In genomic region chr1:135538441-135539265, GRCm38 (mm10) we compare ENCODE assay signal across 21 mouse cellular contexts.
DNase-seq lines count a peak whose midpoint lies in the region; ATAC-seq and TF ChIP-seq lines count a peak whose summit lies in the region.
"Had no signal": no experiment of that assay in that cellular context is flagged by ENCODE, and none has a peak within 500 bp of the region (broad histone marks: within the 10 kb centered on the region; RNA-seq: fewer than 3 reads in every experiment).

No protein-coding gene starts in this region.

- no peaks in the 10 kb centered on the region for H3K27me3 ChIP-seq in heart, postnatal 0 days (ENCODE audit: control insufficient read depth, insufficient read depth, low read length)
- H3K27me3 ChIP-seq: embryonic facial prominence, embryonic 12.5 days; hindbrain, embryonic 15.5 days; intestine, embryonic 15.5 days; midbrain, embryonic 15.5 days; stomach, embryonic 15.5 days had no signal

- TF ChIP-seq CTCF in gastrocnemius, adult 2 months (IDR thresholded peaks at IDR 0.05): no peak
- no peak for TF ChIP-seq CTCF in heart, postnatal 0 days (IDR thresholded peaks at IDR 0.05; ENCODE audit: low read depth)

- no peak for TF ChIP-seq EP300 in heart, postnatal 0 days (IDR thresholded peaks at IDR 0.05; ENCODE audit: low read depth)

- no peak for ATAC-seq in heart, postnatal 0 days (ENCODE audit: insufficient read depth, low read depth)
- no peak for ATAC-seq in activated CD4-positive, CD25-positive, alpha-beta regulatory T cell, adult 4 months
- ATAC-seq: forebrain, embryonic 16.5 days; intestine, embryonic 15.5 days; midbrain, embryonic 15.5 days had no signal

- H3K36me3 ChIP-seq in heart, postnatal 0 days (replicated peaks; ENCODE audit: control insufficient read depth, insufficient read depth, low read length): no peaks in the 10 kb centered on the region
- H3K36me3 ChIP-seq: embryonic facial prominence, embryonic 12.5 days; hindbrain, embryonic 15.5 days; intestine, embryonic 15.5 days; stomach, embryonic 15.5 days had no signal

- H3K4me2 ChIP-seq in heart, postnatal 0 days (ENCODE audit: low read depth, low read length): no peak overlapping the region
- H3K4me2 ChIP-seq: embryonic facial prominence, embryonic 12.5 days; hindbrain, embryonic 15.5 days; intestine, embryonic 15.5 days; midbrain, embryonic 15.5 days; stomach, embryonic 15.5 days had no signal

- WGBS in heart, postnatal 0 days: 55% methylated on average over 12 of the region's 12 CpGs

- peak overlapping the region; percentile 77 for H3K27ac ChIP-seq in gastrocnemius, adult 2 months
- peak overlapping the region; percentile 41 for H3K27ac ChIP-seq in heart, postnatal 0 days (ENCODE audit: low read depth)
- H3K27ac ChIP-seq: embryonic facial prominence, embryonic 12.5 days; hindbrain, embryonic 15.5 days; intestine, embryonic 15.5 days; midbrain, embryonic 15.5 days; stomach, embryonic 15.5 days had no signal

- DNase-seq in gastrocnemius, adult 2 months: no peak
- no peak for DNase-seq in gastrocnemius, postnatal 4 days (ENCODE audit: low spot score in 2 of 2)
- peak; percentile 85 for DNase-seq in 3134 (ENCODE audit: extremely low read depth, insufficient read length, low spot score)
- peak; percentile 67 to 72 for DNase-seq in heart, adult 9 months (ENCODE audit: low spot score in 2 of 2)
- DNase-seq in heart, postnatal 0 days (ENCODE audit: low spot score): peak; percentile 36
- DNase-seq in adrenal gland, postnatal 25 days: no peak
- no peak for DNase-seq in spleen, postnatal 10 days (ENCODE audit: low spot score in 2 of 2)
- DNase-seq: adrenal gland, adult 8-10 months; kidney, adult 9 months; left cerebral cortex, postnatal 4 days; liver; lung, postnatal 36 days; thymus, adult 2 months had no signal

- intact Hi-C loops in gastrocnemius, adult 2 months (cut with DNase I): no loop called here

- H3K9me3 ChIP-seq in heart, postnatal 0 days (replicated peaks; ENCODE audit: control insufficient read depth, low read length): no peaks in the 10 kb centered on the region
- H3K9me3 ChIP-seq: embryonic facial prominence, embryonic 12.5 days; hindbrain, embryonic 15.5 days; intestine, embryonic 15.5 days; midbrain, embryonic 15.5 days; stomach, embryonic 15.5 days had no signal

- no peak overlapping the region for H3K9ac ChIP-seq in heart, postnatal 0 days (replicated peaks; ENCODE audit: low read depth, low read length)
- H3K9ac ChIP-seq: embryonic facial prominence, embryonic 12.5 days; hindbrain, embryonic 15.5 days; intestine, embryonic 15.5 days; midbrain, embryonic 15.5 days; stomach, embryonic 15.5 days had no signal

- H3K4me3 ChIP-seq in gastrocnemius, adult 2 months: no peak overlapping the region
- no peak overlapping the region for H3K4me3 ChIP-seq in heart, postnatal 0 days (ENCODE audit: low read depth, low read length)
- H3K4me3 ChIP-seq: embryonic facial prominence, embryonic 12.5 days; hindbrain, embryonic 15.5 days; intestine, embryonic 15.5 days; midbrain, embryonic 15.5 days; myocyte; stomach, embryonic 15.5 days had no signal

- peaks cover 42% of the 10 kb centered on the region for H3K4me1 ChIP-seq in heart, postnatal 0 days (ENCODE audit: control insufficient read depth, insufficient read depth)
- H3K4me1 ChIP-seq: midbrain, embryonic 15.5 days had no signal

Comparison
In these comparisons a context has a peak if more than half of its experiments do, and no peak if none do; other contexts are left out.
1. DNase-seq: peak in 3134 (single experiment), heart, adult 9 months (2 of 2) and heart, postnatal 0 days (single experiment); none in gastrocnemius, adult 2 months (single experiment), gastrocnemius, postnatal 4 days (0 of 2), adrenal gland, postnatal 25 days (single experiment) and spleen, postnatal 10 days (0 of 2).